Mouse (Mus musculus) G1E (cell line): Measurements from ENCODE around the gene Cpne8. TPM values are rescaled to one million over a fixed set of nuclear protein-coding genes. Genes with fewer than 3 reads are reported as not detected.

ENCODE experiments used
- ATAC-seq: 2 replicates; pipeline ENCODE4 v1.8.0; 2016; ENCODE audit warnings: mild to moderate bottlenecking; ENCODE audit not compliant: insufficient number of reproducible peaks, poor library complexity, low FRiP score, severe bottlenecking; ENCODE audit errors: extremely low read depth
- DNase-seq: peaks from one replicate; pipeline ENCODE4 v3.0.0; 2012; ENCODE audit warnings: low spot score
- H3K27me3 ChIP-seq: 2 replicates; pipeline ENCODE4 v1.6.1; 2012; ENCODE audit warnings: mild to moderate bottlenecking, low read length, inconsistent platforms; ENCODE audit not compliant: insufficient read depth
- H3K36me3 ChIP-seq: replicated peaks from 2 replicates; pipeline ENCODE3; 2012; ENCODE audit warnings: mild to moderate bottlenecking, inconsistent platforms
- H3K4me1 ChIP-seq: 2 replicates; pipeline ENCODE4 v1.6.1; 2012; ENCODE audit warnings: low read depth, low read length, inconsistent platforms, mixed read lengths; ENCODE audit not compliant: insufficient read depth
- H3K4me3 ChIP-seq: 2 replicates; pipeline ENCODE4 v1.5.1; 2012; ENCODE audit warnings: low read depth, mild to moderate bottlenecking, inconsistent platforms, low read length, moderate library complexity, mixed read lengths
- H3K9me3 ChIP-seq: replicated peaks from 2 replicates; pipeline ENCODE4 v1.6.1; 2012; ENCODE audit warnings: inconsistent platforms
- CTCF ChIP-seq: IDR thresholded peaks from 2 replicates; pipeline ENCODE4 v1.5.1; 2012; ENCODE audit warnings: low read depth, low read length, inconsistent platforms, mixed read lengths
- GATA1 ChIP-seq: IDR thresholded peaks from 2 replicates; pipeline ENCODE4 v1.6.1; 2012; ENCODE audit warnings: borderline replicate concordance, low read length, inconsistent platforms, mixed read lengths
- GATA2 ChIP-seq: IDR thresholded peaks from 2 replicates; pipeline ENCODE4 v1.6.1; 2012; ENCODE audit warnings: low read depth, low read length, inconsistent platforms, borderline replicate concordance
- POLR2AphosphoS5 ChIP-seq: IDR thresholded peaks from 2 replicates; pipeline ENCODE4 v1.6.1; 2012; ENCODE audit warnings: low read depth, low read length, inconsistent platforms; ENCODE audit not compliant: insufficient replicate concordance
- TAL1 ChIP-seq: conservative IDR thresholded peaks from 2 replicates; pipeline ENCODE4 v1.6.1; 2012; ENCODE audit warnings: low read depth, low read length, inconsistent platforms, mixed read lengths
- polyA plus RNA-seq: library from polyadenylated mRNA; stranded (reverse); fragments of >175 nt; gene quantifications from 2 replicates; pipeline ENCODE4 v1.2.3, GENCODE M21; 2012
- total RNA-seq, 2 experiments: library from RNA; stranded (forward) in 1 of 2; stranded (reverse) in 1 of 2; fragments of 200-1000 nt in 1 of 2; fragments of >200 nt in 1 of 2; fragmentation: Nextera tagmentation in 1 of 2; gene quantifications; 2 replicates each; pipeline ENCODE4 v1.2.3; 2014 to 2017

Gene Cpne8
- total and polyA plus RNA-seq, 3 experiments, result 0.05 TPM; not detected in 2

GRCm38 (mm10) chr15:90597715-90598497, 81.3 kb downstream of the Cpne8 start:
- DNase-seq (no peak), ATAC-seq (no peak)
- Histone ChIP-seq H3K27me3 (no peaks in the 10 kb centered on the region), H3K4me3 (no peak overlapping the region), H3K9me3 (peaks cover 24% of the 10 kb centered on the region), H3K4me1 (no peaks in the 10 kb centered on the region), H3K36me3 (no peaks in the 10 kb centered on the region)
- TF ChIP-seq GATA2, result no peak
- no peak for TF ChIP-seq CTCF
- no peak for TF ChIP-seq POLR2AphosphoS5

- no peak overlapping the region for H3K4me3 ChIP-seq
Measured at GRCm38 (mm10) chr15:90595592-90595991, 83.6 kb downstream of the Cpne8 start.

GRCm38 (mm10) chr15:90589587-90589986, 89.6 kb downstream of the Cpne8 start:
- TF ChIP-seq CTCF, result no peak
- TF ChIP-seq GATA2, result no peak
- no peak for TF ChIP-seq POLR2AphosphoS5
- TF ChIP-seq TAL1, result no peak
- no peaks in the 10 kb centered on the region for H3K4me1 ChIP-seq
- peaks cover 13% of the 10 kb centered on the region for H3K9me3 ChIP-seq
- no peak overlapping the region for H3K4me3 ChIP-seq
- no peaks in the 10 kb centered on the region for H3K27me3 ChIP-seq
- ATAC-seq (no peak), DNase-seq (no peak)
- H3K36me3 ChIP-seq, result no peaks in the 10 kb centered on the region

More at GRCm38 (mm10) chr15:90595592-90595991, 83.6 kb downstream of the Cpne8 start:
- H3K36me3 ChIP-seq, result no peaks in the 10 kb centered on the region
- ATAC-seq (no peak), DNase-seq (no peak)
- H3K9me3 ChIP-seq, result peaks cover 18% of the 10 kb centered on the region
- TF ChIP-seq TAL1 (no peak), GATA2 (no peak), GATA1 (no peak), CTCF (no peak), POLR2AphosphoS5 (no peak)
- no peaks in the 10 kb centered on the region for H3K4me1 ChIP-seq
- H3K27me3 ChIP-seq, result no peaks in the 10 kb centered on the region

- Histone ChIP-seq H3K36me3 (no peaks in the 10 kb centered on the region), H3K4me3 (no peak overlapping the region), H3K27me3 (no peaks in the 10 kb centered on the region), H3K9me3 (peaks cover 5% of the 10 kb centered on the region), H3K4me1 (no peaks in the 10 kb centered on the region)
- DNase-seq (no peak), ATAC-seq (no peak)
- TF ChIP-seq GATA1 (no peak), TAL1 (no peak), GATA2 (no peak), POLR2AphosphoS5 (no peak), CTCF (no peak)
Measured at GRCm38 (mm10) chr15:90577402-90577801, 101.8 kb downstream of the Cpne8 start.

GRCm38 (mm10) chr15:90569246-90569645, 110.0 kb downstream of the Cpne8 start:
- Histone ChIP-seq H3K27me3 (no peaks in the 10 kb centered on the region), H3K4me3 (no peak overlapping the region), H3K9me3 (peaks cover 3% of the 10 kb centered on the region; the same call in 1 of the 2 replicates), H3K36me3 (no peaks in the 10 kb centered on the region), H3K4me1 (no peaks in the 10 kb centered on the region)
- no peak for DNase-seq
- TF ChIP-seq POLR2AphosphoS5, result no peak
- TF ChIP-seq GATA1, result no peak
- TF ChIP-seq GATA2, result no peak
- no peak for TF ChIP-seq TAL1
- TF ChIP-seq CTCF, result no peak
- ATAC-seq, result no peak

- DNase-seq, result no peak
- Histone ChIP-seq H3K27me3 (no peaks in the 10 kb centered on the region), H3K4me1 (no peaks in the 10 kb centered on the region), H3K36me3 (no peaks in the 10 kb centered on the region), H3K9me3 (peaks cover 3% of the 10 kb centered on the region; the same call in 1 of the 2 replicates), H3K4me3 (no peak overlapping the region)
- ATAC-seq, result no peak
- TF ChIP-seq POLR2AphosphoS5 (no peak), GATA2 (no peak), TAL1 (no peak), CTCF (no peak), GATA1 (no peak)
Measured at GRCm38 (mm10) chr15:90568050-90568449, 111.2 kb downstream of the Cpne8 start.
